Mouse (Mus musculus): ENCODE results near the gene Rfxank. TPM values are rescaled to one million over a fixed set of nuclear protein-coding genes. Genes with fewer than 3 reads are reported as not detected.
A peak's percentile ranks its signal among the peaks of the same experiment; 100 is the strongest.

Rfxank gene
- polyA plus RNA-seq, 2 experiments = 17.6 to 33.5 TPM

DNA sequence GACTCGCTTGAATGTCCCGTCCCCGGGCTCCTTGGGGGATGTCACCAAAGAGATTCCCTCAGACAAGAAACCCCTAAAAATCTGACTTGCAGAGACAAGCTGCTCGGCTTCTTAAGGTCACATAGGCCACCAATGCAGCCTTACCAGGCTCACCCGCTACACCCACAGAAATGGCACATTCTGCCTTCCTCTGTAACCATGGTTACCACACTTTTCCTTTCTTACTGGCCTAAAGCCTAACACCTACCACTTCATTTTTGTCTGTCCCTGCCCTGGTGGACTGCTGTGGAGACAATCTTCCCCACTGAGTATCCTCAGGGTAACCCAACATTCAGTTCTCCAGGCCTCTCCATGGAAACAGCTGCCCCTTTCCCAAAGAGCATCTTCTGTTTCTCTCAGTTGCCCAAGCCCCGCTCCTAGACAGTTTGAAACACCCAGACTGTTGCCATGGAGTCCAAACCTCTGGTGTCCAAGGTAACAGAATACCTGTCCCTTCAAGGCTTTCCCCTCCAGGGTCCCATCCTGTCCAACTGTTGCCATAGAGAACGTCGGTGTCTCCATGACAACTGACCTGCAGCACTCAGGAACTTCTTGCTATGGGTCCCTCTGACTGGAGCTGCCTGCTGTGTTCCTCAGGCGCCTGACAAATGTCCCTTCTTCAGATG, 49.5 kb downstream of the Rfxank start:
- Histone ChIP-seq H3K9ac (ENCODE audit: low read depth, low read length, severe bottlenecking) (no peak overlapping the region), H3K27ac (replicated peaks; ENCODE audit: low read depth, low read length) (no peak overlapping the region), H3K27me3 (ENCODE audit: control insufficient read depth, insufficient read depth, low read length) (peaks cover 66% of the 10 kb centered on the region), H3K4me3 (replicated peaks; ENCODE audit: low read length) (no peak overlapping the region), H3K4me1 (ENCODE audit: control insufficient read depth, insufficient read depth, low read length) (no peaks in the 10 kb centered on the region), H3K9me3 (ENCODE audit: control insufficient read depth, low read length) (no peaks in the 10 kb centered on the region), H3K36me3 (ENCODE audit: control insufficient read depth, insufficient read depth, low read length) (no peaks in the 10 kb centered on the region), H3K4me2 (replicated peaks; ENCODE audit: low read depth, low read length, severe bottlenecking) (no peak overlapping the region)
- TF ChIP-seq POLR2A (IDR thresholded peaks at IDR 0.05; ENCODE audit: borderline replicate concordance, extremely low read depth, insufficient read depth, insufficient read length) = no peak
- no peak for ATAC-seq (ENCODE audit: low FRiP score, low read depth)
- DNase-seq (ENCODE audit: low spot score) = no peak
- WGBS = 61% methylated on average over 9 of the region's 9 CpGs

DNA sequence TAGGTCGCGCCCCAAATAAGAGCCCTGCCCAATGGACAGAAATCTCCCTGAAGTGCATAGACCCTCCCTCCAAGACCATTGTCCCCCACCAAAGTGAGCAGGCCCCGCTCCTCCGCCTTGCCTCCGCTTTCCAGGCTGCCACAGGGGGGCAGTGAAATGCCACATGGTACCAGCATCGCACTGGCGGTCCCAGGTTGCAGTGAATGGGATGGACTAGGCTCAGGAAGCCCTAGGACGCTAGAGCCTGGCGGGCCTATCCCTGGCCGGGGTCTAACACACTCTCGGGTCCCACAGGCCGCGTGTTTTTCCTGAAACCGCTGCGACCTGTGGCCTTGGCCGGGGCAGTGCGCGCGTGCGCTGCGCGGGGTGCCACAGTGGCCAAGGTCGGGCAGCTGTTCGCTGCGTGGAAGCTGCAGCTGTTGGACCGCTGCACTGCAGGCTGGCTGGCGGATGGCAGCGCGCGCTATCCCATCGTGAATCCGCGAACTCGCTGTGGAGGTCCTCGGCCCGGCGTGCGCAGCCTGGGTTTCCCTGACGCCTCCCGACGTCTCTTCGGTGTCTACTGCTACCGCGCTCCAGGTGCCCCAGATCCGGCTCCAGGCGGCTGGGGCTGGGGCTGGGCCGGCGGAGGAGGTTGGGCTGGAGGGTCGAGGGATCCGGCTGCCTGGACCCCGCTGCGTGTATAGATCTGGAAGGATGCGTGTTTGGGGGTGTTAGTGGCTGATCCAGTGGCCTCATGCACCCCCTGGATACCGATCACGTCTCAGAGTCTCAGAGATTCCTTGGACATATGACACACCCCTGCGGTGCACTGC, 50.9 kb downstream of the Rfxank start:
- peak overlapping the region; percentile 60 for H3K4me2 ChIP-seq (replicated peaks; ENCODE audit: low read depth, low read length, severe bottlenecking)
- no peak overlapping the region for H3K27ac ChIP-seq (replicated peaks; ENCODE audit: low read depth, low read length)
- TF ChIP-seq POLR2A (IDR thresholded peaks at IDR 0.05; ENCODE audit: borderline replicate concordance, extremely low read depth, insufficient read depth, insufficient read length) = no peak
- 5% methylated on average over 43 of the region's 56 CpGs for WGBS
- peak overlapping the region; percentile 40 for H3K9ac ChIP-seq (ENCODE audit: low read depth, low read length, severe bottlenecking)
- H3K4me3 ChIP-seq (replicated peaks; ENCODE audit: low read length) = peak overlapping the region; percentile 37
- ATAC-seq (ENCODE audit: low FRiP score, low read depth) (0 out of 2 replicates have a peak, but pooled peaks have one; percentile 36), DNase-seq (ENCODE audit: low spot score) (peak; percentile 46)
- H3K27me3 ChIP-seq (ENCODE audit: control insufficient read depth, insufficient read depth, low read length) = peaks cover 80% of the 10 kb centered on the region
- peaks cover 6% of the 10 kb centered on the region for H3K4me1 ChIP-seq (ENCODE audit: control insufficient read depth, insufficient read depth, low read length)
- H3K9me3 ChIP-seq (ENCODE audit: control insufficient read depth, low read length) = no peaks in the 10 kb centered on the region
- H3K36me3 ChIP-seq (ENCODE audit: control insufficient read depth, insufficient read depth, low read length) = no peaks in the 10 kb centered on the region

DNA sequence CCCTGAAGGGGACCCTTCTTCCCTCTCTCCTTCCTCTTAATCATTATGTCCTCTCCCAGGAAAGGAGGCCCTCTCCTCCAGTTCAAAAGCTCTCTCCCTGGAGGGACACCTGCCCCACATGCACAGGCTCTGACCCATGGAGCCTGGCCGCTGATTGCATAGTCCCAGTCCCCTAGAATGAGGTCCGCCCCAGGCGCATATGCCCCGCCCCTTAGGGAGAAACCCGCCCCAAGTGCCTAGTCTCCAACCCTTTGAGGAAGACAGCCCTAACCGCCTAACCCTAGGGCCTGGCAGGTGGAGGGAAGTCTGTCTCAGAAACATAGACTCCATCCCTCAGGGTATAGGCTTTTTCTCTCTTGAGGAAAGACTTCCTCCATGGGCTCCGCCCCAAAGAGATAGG, 51.7 kb downstream of the Rfxank start:
- Histone ChIP-seq H3K9ac (ENCODE audit: low read depth, low read length, severe bottlenecking) (no peak overlapping the region), H3K27me3 (ENCODE audit: control insufficient read depth, insufficient read depth, low read length) (peaks cover 88% of the 10 kb centered on the region), H3K9me3 (ENCODE audit: control insufficient read depth, low read length) (no peaks in the 10 kb centered on the region), H3K4me2 (replicated peaks; ENCODE audit: low read depth, low read length, severe bottlenecking) (no peak overlapping the region), H3K4me1 (ENCODE audit: control insufficient read depth, insufficient read depth, low read length) (peaks cover 6% of the 10 kb centered on the region), H3K4me3 (replicated peaks; ENCODE audit: low read length) (no peak overlapping the region), H3K27ac (replicated peaks; ENCODE audit: low read depth, low read length) (no peak overlapping the region), H3K36me3 (ENCODE audit: control insufficient read depth, insufficient read depth, low read length) (no peaks in the 10 kb centered on the region)
- DNase-seq (ENCODE audit: low spot score) (no peak), ATAC-seq (ENCODE audit: low FRiP score, low read depth) (no peak)
- 5% methylated on average over 7 of the region's 7 CpGs for WGBS
- no peak for TF ChIP-seq POLR2A (IDR thresholded peaks at IDR 0.05; ENCODE audit: borderline replicate concordance, extremely low read depth, insufficient read depth, insufficient read length)

DNA sequence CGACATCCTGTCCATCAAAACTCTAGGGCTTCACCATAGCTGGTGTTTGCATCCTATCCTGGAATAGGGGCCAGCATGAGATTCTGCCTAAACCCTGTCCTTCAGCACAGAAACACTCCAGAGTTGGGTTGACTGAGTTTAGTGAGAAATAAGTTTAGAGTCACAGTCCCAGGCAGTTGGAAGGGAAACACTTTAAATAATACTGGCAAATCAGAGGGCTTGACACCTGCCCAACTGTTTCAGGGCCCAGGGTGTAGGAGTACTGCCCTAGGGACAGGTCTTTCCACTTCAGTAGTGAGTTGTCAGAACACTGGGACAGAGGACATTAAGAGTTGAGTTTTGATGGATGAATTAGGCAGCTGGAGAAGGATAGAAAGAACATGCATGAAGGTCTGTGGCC, 52.8 kb downstream of the Rfxank start:
- H3K9ac ChIP-seq (ENCODE audit: low read depth, low read length, severe bottlenecking) = no peak overlapping the region
- H3K36me3 ChIP-seq (ENCODE audit: control insufficient read depth, insufficient read depth, low read length) = no peaks in the 10 kb centered on the region
- H3K27ac ChIP-seq (replicated peaks; ENCODE audit: low read depth, low read length) = no peak overlapping the region
- no peak for TF ChIP-seq POLR2A (IDR thresholded peaks at IDR 0.05; ENCODE audit: borderline replicate concordance, extremely low read depth, insufficient read depth, insufficient read length)
- DNase-seq (ENCODE audit: low spot score) = no peak
- H3K9me3 ChIP-seq (ENCODE audit: control insufficient read depth, low read length) = no peaks in the 10 kb centered on the region
- ATAC-seq (ENCODE audit: low FRiP score, low read depth) = no peak
- H3K4me2 ChIP-seq (replicated peaks; ENCODE audit: low read depth, low read length, severe bottlenecking) = no peak overlapping the region
- 65% methylated on average over 1 of the region's 1 CpGs for WGBS
- H3K4me1 ChIP-seq (ENCODE audit: control insufficient read depth, insufficient read depth, low read length) = peaks cover 6% of the 10 kb centered on the region
- peaks cover 92% of the 10 kb centered on the region for H3K27me3 ChIP-seq (ENCODE audit: control insufficient read depth, insufficient read depth, low read length)
- H3K4me3 ChIP-seq (replicated peaks; ENCODE audit: low read length) = no peak overlapping the region

DNA sequence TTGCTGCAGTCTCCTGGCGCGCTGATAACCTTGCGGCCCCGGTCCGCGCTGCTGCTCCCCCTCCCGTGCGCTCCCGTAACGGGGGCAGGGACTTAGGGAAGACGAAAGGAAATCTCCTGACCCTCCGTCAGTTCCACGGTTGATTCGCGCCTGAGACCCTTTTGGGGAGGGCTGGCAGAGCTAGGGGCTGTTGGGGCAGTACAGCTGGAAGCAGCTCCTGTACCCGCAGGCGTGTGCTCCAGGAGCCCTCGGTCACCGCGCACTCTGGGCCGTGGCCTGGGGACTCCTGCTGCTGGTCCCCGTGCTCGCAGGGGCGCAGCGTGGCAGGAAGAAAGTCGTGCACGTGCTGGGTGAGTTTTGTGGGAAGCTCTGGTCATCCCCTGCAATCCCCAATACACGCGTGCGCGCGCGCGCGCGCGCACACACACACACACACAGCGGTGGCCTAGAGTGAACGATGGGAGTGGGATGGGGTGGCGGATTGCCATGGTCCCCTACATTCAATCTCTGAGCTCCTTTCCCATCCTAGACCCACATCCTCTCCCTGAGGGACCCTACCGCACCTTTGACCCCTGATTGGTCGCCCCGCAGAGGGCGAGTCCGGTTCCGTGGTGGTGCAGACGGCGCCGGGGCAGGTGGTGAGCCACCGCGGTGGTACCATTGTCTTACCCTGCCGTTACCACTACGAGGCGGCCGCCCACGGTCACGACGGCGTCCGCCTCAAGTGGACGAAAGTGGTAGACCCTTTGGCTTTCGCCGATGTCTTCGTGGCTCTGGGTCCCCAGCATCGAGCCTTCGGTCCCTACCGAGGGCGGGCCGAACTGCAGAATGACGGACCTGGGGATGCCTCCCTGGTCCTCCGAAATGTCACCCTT, 54.5 kb downstream of the Rfxank start:
- H3K27ac ChIP-seq (replicated peaks; ENCODE audit: low read depth, low read length) = no peak overlapping the region
- H3K4me1 ChIP-seq (ENCODE audit: control insufficient read depth, insufficient read depth, low read length) = peaks cover 6% of the 10 kb centered on the region
- WGBS = 3% methylated on average over 59 of the region's 71 CpGs
- 0 out of 2 replicates have a peak, but pooled peaks have one; percentile 19 for ATAC-seq (ENCODE audit: low FRiP score, low read depth)
- H3K4me3 ChIP-seq (replicated peaks; ENCODE audit: low read length) = peak overlapping the region; percentile 39
- peak overlapping the region; percentile 66 for H3K4me2 ChIP-seq (replicated peaks; ENCODE audit: low read depth, low read length, severe bottlenecking)
- H3K9me3 ChIP-seq (ENCODE audit: control insufficient read depth, low read length) = no peaks in the 10 kb centered on the region
- H3K27me3 ChIP-seq (ENCODE audit: control insufficient read depth, insufficient read depth, low read length) = peaks cover 77% of the 10 kb centered on the region
- no peak for DNase-seq (ENCODE audit: low spot score)
- no peaks in the 10 kb centered on the region for H3K36me3 ChIP-seq (ENCODE audit: control insufficient read depth, insufficient read depth, low read length)
- no peak for TF ChIP-seq POLR2A (IDR thresholded peaks at IDR 0.05; ENCODE audit: borderline replicate concordance, extremely low read depth, insufficient read depth, insufficient read length)
- H3K9ac ChIP-seq (ENCODE audit: low read depth, low read length, severe bottlenecking) = peak overlapping the region; percentile 40
